Mouse (Mus musculus): ENCODE data around the gene Gm29666. TPM values are rescaled to one million over a fixed set of nuclear protein-coding genes. Genes with fewer than 3 reads are reported as not detected.
"Not testable (repeated sequence)": the region's sequence is repeated elsewhere in the genome, so short reads cannot be mapped to it uniquely, and the experiment has no call there.

The Gm29666 gene
- polyA plus RNA-seq, 1 experiment: not detected

DNA sequence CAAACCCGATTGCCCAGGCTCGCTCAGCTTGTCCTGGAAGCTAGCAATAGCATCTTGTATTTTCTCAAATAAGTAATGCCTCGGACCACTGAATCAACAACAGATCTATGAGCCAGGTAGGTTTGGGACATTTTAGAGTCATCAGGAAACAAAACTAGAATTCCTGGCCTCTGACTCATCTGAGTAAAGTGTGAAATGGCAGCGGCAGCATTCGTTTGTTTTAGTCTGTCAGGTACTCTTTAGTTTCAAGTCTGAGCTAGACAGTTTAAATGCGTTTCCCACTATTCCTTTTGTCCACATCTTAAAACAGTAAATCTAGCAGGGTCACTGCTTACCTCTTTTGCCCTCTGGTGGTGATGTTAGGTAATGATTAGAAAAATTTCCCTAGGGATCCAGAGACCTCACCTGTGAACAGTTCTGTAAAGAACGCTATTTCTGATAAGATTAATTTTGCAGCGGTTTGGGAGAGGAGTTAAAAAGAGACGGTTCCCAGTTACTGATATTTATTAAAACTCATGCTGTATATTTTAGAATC lies 5.0 kb upstream of the Gm29666 start:
- no peaks in the 10 kb centered on the region; the same call in 1 of the 2 replicates for H3K4me1 ChIP-seq (ENCODE audit: control insufficient read depth, insufficient read depth, low read length)
- 6% methylated on average over 9 of the region's 9 CpGs for WGBS
- no peak overlapping the region for H3K4me3 ChIP-seq (ENCODE audit: insufficient read depth, low read depth, low read length)
- TF ChIP-seq POLR2A (IDR thresholded peaks at IDR 0.05; ENCODE audit: insufficient read depth, low read depth, low read length): no peak
- no peak for TF ChIP-seq CTCF (IDR thresholded peaks at IDR 0.05; ENCODE audit: insufficient read depth, low read depth, low read length)
- no peak overlapping the region for H3K27ac ChIP-seq (ENCODE audit: insufficient read depth, low read depth, low read length)

DNA sequence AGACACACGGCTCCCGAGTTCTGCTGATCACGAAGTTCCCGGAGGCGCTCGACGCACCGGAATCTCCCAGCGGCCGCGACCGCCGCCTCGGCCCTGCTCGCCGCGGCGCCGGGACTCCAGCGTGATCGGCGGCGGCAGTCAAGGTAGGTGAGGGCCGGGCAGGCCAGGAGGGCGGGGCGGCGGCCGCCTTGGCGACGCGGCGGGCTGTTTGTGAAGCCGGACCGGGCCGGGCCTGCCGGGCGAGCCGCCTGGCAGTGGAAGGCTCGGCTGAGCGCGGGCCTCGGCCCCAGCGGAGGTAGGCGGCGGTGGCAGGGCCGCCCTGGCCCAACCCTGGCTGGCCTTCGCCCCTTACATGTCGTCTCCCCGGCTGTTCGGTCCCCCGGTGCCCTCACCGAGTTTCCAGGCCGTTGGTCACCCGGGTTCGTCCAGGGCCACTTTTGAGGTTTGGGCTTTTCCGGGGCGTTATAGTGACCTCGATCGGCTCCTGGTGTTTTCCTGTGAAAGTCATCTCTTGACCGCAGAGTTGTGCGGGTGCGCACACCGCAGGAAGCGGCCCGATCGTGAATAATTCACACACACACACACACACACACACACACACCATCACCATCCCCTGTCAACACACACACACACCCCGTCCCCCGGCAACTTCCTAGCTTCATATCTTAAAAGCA lies 3.8 kb upstream of the Gm29666 start:
- 0 out of 2 replicates have a peak, but pooled peaks have one; percentile 9 for TF ChIP-seq CTCF (IDR thresholded peaks at IDR 0.05; ENCODE audit: insufficient read depth, low read depth, low read length)
- TF ChIP-seq POLR2A (IDR thresholded peaks at IDR 0.05; ENCODE audit: insufficient read depth, low read depth, low read length): no peak

DNA sequence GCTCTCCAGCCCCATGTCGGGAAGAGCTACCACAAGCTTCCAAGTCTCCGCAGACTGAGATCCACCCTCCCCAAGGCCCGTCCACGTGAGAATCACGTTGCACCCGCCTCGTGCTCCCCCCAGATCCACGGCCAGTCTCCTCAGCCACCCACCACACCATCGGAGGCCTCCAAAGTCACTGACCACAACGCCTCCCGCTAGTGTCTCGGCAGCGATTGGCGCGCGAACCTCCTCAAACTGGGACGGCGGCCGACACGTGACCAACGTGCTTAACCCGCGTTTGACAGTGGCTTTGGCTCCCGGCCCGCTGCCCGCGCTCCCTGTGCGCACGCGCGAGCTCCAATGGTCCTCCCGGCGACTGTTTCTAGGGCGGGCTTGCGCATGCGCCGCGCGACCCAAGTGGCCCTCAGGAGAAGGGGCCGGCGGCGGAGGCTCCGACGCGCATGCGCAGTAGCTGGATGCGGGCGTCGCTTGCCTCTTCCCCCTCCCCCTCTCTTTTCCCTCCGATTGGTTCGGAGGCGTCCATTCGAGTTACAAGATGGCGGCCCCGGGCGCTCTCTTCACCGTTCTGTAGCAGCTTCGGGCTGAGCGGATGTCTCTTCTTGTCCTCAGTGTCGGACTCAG lies 3.2 kb upstream of the Gm29666 start, which contains the start of gene Nup50:
Nup50 (plus strand) TSS at position 528 of the 624 bp plus-strand sequence.
- WGBS: under 1% methylated on average over 60 of the region's 60 CpGs
- H3K4me3 ChIP-seq (ENCODE audit: insufficient read depth, low read depth, low read length): peak within 1 kb of the TSS; percentile 87

More for the DNA sequence above, 3.8 kb upstream of the Gm29666 start:
- under 1% methylated on average over 66 of the region's 68 CpGs for WGBS
- Histone ChIP-seq H3K4me1 (ENCODE audit: control insufficient read depth, insufficient read depth, low read length) (no peaks in the 10 kb centered on the region; the same call in 1 of the 2 replicates), H3K27ac (ENCODE audit: insufficient read depth, low read depth, low read length) (peak overlapping the region; percentile 86), H3K4me3 (ENCODE audit: insufficient read depth, low read depth, low read length) (peak overlapping the region; percentile 87)

DNA sequence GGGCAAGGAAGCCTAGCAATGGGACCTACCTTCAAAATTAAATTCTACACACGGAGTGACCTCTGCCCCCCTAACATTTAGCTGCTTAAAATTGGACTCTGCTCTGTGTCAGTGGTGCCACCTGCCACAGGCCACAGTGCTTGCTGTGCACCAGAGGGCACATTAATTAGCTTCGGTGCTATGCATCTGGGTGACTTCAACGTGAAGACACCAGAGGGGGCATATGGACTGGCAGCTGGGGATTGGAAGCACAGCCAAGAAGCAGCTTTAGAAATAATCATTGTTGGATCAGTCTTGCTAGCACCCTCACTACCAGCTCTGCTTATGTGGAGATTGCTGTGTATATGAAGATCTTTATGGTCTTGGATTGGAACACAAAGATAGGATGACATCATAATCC lies 6.6 kb downstream of the Gm29666 start:
- no peaks in the 10 kb centered on the region for H3K4me1 ChIP-seq (ENCODE audit: control insufficient read depth, insufficient read depth, low read length)
- WGBS: 85% methylated on average over 3 of the region's 3 CpGs

More for the DNA sequence above, 3.2 kb upstream of the Gm29666 start, which contains the start of gene Nup50:
- no peaks in the 10 kb centered on the region; the same call in 1 of the 2 replicates for H3K4me1 ChIP-seq (ENCODE audit: control insufficient read depth, insufficient read depth, low read length)
- no peak for TF ChIP-seq CTCF (IDR thresholded peaks at IDR 0.05; ENCODE audit: insufficient read depth, low read depth, low read length)
- TF ChIP-seq POLR2A (IDR thresholded peaks at IDR 0.05; ENCODE audit: insufficient read depth, low read depth, low read length): peak; percentile 66
- H3K27ac ChIP-seq (ENCODE audit: insufficient read depth, low read depth, low read length): peak within 1 kb of the TSS; percentile 86

DNA sequence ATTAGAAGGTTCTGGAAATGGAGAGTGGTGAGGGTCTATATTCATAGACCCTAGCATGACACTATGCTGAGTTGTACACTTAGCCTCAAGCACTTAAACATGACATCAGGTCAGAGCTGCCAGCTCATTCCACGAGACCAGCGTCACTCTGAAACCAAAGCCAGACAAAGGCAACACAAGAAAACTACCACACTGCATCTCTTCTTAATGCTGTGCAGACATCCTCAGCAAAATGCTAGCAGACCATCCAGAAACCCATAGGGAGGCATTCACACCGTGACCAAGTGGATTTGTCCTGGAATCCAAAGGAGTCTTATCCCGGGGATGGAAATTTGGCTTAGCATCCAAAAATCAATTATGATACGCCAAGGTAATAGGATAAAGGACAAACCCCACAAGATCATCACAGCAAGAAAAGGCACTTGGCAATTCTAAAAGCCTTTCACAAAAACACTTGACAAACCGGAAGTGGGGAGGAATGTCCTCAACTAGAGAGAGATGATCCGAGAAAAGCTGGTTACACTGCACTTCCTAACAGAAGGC lies 15.9 kb downstream of the Gm29666 start:
- TF ChIP-seq CTCF (IDR thresholded peaks at IDR 0.05; ENCODE audit: insufficient read depth, low read depth, low read length) (no peak), POLR2A (IDR thresholded peaks at IDR 0.05; ENCODE audit: insufficient read depth, low read depth, low read length) (no peak)
- WGBS: 83% methylated on average over 7 of the region's 7 CpGs
- no peaks in the 10 kb centered on the region for H3K4me1 ChIP-seq (ENCODE audit: control insufficient read depth, insufficient read depth, low read length)
- H3K4me3 ChIP-seq (ENCODE audit: insufficient read depth, low read depth, low read length): no peak overlapping the region
- no peak overlapping the region for H3K27ac ChIP-seq (ENCODE audit: insufficient read depth, low read depth, low read length)

More for the DNA sequence above, 6.6 kb downstream of the Gm29666 start:
- no peak overlapping the region for H3K4me3 ChIP-seq (ENCODE audit: insufficient read depth, low read depth, low read length)
- TF ChIP-seq POLR2A (IDR thresholded peaks at IDR 0.05; ENCODE audit: insufficient read depth, low read depth, low read length) (no peak), CTCF (IDR thresholded peaks at IDR 0.05; ENCODE audit: insufficient read depth, low read depth, low read length) (no peak)
- H3K27ac ChIP-seq (ENCODE audit: insufficient read depth, low read depth, low read length): no peak overlapping the region

DNA sequence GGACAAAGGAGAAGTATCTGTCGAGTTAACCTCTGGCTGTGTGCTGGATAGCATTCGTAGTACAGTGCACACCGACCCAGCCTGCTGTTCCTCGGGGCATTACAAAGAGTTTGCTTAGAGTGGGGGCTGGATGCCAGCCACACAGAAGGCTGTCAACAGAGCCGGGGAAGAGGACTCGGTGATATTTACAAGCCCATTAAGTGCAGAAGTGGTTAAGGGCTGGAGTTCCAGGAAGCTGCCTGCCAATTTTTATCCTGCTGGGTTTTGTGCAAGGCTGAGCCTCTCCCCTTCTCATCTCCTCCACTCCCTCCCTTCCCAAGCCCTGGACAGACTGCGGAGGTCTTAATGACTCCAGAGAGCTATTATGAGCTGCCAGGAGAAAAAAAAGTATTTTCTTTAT lies 21.8 kb downstream of the Gm29666 start:
- TF ChIP-seq CTCF (IDR thresholded peaks at IDR 0.05; ENCODE audit: insufficient read depth, low read depth, low read length) (no peak), POLR2A (IDR thresholded peaks at IDR 0.05; ENCODE audit: insufficient read depth, low read depth, low read length) (no peak)
- H3K4me3 ChIP-seq (ENCODE audit: insufficient read depth, low read depth, low read length): no peak overlapping the region
- WGBS: 15% methylated on average over 7 of the region's 7 CpGs
- H3K27ac ChIP-seq (ENCODE audit: insufficient read depth, low read depth, low read length): no peak overlapping the region
- H3K4me1 ChIP-seq (ENCODE audit: control insufficient read depth, insufficient read depth, low read length): no peaks in the 10 kb centered on the region

DNA sequence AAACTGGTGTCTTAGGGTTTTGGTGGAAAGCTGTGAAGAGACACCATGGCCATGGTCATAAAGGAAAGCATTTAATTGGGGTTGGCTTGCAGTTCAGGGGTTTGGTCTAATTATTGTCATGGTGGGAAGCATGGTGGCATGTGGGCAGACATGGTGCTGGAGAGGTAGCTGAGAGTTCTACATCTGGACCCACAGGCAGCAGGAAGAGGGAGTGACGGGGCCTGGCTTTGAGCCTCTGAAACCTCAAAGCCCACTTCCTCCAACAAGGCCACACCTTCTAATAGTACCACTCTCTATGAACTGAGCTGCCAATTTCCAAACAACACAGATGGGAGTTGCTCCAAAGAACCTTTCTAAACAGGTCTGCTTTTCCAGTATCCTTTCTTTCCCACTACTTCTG lies 23.2 kb downstream of the Gm29666 start:
- TF ChIP-seq CTCF (IDR thresholded peaks at IDR 0.05; ENCODE audit: insufficient read depth, low read depth, low read length): no peak
- no peak for TF ChIP-seq POLR2A (IDR thresholded peaks at IDR 0.05; ENCODE audit: insufficient read depth, low read depth, low read length)
- WGBS: 96% methylated on average over 1 of the region's 1 CpGs
- no peak overlapping the region for H3K4me3 ChIP-seq (ENCODE audit: insufficient read depth, low read depth, low read length)
- no peaks in the 10 kb centered on the region for H3K4me1 ChIP-seq (ENCODE audit: control insufficient read depth, insufficient read depth, low read length)
- no peak overlapping the region for H3K27ac ChIP-seq (ENCODE audit: insufficient read depth, low read depth, low read length)

DNA sequence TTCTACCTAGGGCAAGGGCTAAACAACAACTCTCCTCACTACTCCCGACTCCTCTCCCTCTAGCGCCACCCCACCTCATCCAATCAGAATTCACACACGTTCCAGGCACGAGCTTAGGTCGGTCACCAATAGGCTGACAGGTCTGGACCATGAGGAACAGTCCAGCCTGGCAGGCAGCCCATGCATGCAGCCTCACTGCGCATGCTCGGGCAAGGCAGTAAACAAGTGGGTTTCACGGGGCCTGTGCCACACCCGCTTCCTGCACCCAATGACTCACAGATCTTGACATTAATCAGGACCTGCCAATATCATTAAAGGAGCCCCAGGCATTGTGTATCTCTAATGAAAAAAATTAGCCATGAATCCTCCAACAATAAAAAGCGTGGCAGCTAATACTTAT lies 23.6 kb downstream of the Gm29666 start:
- H3K27ac ChIP-seq (ENCODE audit: insufficient read depth, low read depth, low read length); H3K4me1 ChIP-seq (ENCODE audit: control insufficient read depth, insufficient read depth, low read length); H3K4me3 ChIP-seq (ENCODE audit: insufficient read depth, low read depth, low read length): not testable (repeated sequence)
- 69% methylated on average over 10 of the region's 10 CpGs for WGBS

DNA sequence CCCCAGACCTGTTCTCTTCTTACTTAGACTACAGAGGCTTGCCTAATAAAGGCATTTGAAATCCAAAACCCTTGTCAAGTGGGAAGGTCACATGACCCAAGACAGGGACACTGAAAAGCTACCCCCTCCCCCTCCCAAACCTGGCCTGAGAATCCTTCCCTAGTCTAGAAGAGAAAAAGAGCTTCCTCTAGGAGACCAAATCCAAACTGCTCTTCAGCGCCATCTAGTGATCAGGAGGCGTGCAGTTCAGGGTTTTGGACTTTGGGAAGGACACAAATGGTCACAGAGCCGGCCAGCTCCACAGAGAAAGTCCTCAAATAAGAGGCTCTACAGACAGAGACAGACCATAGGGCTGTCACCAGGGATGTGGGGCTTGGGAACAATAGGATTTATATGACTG lies 28.2 kb downstream of the Gm29666 start:
- Histone ChIP-seq H3K4me3 (ENCODE audit: insufficient read depth, low read depth, low read length) (no peak overlapping the region), H3K4me1 (ENCODE audit: control insufficient read depth, insufficient read depth, low read length) (no peaks in the 10 kb centered on the region), H3K27ac (ENCODE audit: insufficient read depth, low read depth, low read length) (no peak overlapping the region)
- 2% methylated on average over 3 of the region's 3 CpGs for WGBS
- no peak for TF ChIP-seq POLR2A (IDR thresholded peaks at IDR 0.05; ENCODE audit: insufficient read depth, low read depth, low read length)
- TF ChIP-seq CTCF (IDR thresholded peaks at IDR 0.05; ENCODE audit: insufficient read depth, low read depth, low read length): peak; percentile 34; the same call in 1 of the 2 replicates

All from olfactory bulb, adult 2 months (tissue).